Mouse (Mus musculus) c-Kit-positive CD71-positive TER-119-positive erythroid progenitor cells, embryonic 14.5 days (primary cell): ENCODE measurements at regions not wholly inside any gene's neighbourhood (a gene's known extent, or its start where the extent isn't known, plus 50 kb on each side); places are given as distances from the start of the nearest gene placed in this dataset.

Experiments used
- DNase-seq: peaks from one replicate; pipeline ENCODE4 v3.0.0-alpha.2; 2013; ENCODE audit warnings: low spot score

DNA sequence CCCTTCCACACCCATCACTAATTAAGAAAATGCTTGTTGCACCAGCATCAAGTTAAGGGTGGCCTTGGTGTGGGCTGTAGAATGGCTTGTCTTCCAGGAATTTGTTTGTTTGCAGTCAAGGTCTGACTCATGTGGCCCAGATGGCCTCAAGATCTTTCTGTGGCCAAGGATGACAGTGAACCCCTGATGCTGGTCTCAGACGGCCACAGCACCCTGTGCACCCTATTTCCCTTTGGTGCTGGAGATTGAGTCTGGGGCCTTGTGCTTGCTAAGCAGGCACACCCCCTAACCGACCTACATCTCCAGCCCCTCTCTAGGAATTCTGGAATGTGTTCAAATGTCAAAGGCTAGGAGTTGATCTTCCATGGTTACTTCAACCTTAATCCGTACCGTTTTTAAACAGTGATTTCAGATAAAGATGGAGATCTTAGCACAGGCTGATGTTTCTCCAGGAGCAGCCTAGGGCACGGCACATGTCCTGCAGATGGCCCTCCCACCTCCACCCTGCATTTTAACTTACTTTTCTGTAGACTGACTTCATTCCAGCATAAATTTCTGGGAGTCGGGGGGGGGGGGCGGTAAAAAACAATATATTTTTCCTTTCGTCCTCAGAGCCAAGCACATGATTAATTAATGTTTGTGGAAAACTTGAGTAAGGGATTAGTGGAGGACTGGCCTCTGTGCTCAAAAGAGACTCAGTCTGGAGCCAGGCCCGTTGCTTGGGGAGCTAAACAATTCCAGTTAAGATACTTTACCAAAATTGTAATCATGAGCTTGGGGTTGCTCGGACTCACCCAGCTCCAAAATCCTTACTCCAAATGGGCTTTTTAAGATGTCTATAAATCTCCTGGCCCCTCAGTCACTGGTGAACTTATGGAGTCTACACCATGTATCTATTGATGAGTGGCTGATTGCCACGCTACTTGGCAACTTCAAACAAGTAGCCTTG lies 95.0 kb upstream of the Supt20 start:
- DNase-seq: no peak

DNA sequence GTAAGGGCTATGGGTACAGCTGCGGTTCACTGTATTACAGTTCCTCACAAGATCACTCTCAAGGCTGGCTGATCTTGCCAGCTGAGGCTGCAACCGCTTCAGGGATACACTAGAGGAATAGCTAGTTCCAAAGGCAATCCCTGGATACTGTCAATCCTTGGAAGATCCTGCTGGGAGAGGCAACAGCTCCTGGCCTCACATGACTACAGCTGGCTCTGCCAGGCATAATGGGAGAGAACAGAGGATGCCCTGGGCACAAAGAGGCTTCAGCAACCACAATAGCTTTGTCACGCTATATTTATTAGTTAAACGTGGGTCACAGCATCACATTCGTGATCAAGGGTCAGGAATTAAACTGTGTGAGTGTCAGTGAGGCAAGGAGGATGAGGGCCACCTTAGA lies 94.3 kb upstream of the Supt20 start:
- DNase-seq: no peak

DNA sequence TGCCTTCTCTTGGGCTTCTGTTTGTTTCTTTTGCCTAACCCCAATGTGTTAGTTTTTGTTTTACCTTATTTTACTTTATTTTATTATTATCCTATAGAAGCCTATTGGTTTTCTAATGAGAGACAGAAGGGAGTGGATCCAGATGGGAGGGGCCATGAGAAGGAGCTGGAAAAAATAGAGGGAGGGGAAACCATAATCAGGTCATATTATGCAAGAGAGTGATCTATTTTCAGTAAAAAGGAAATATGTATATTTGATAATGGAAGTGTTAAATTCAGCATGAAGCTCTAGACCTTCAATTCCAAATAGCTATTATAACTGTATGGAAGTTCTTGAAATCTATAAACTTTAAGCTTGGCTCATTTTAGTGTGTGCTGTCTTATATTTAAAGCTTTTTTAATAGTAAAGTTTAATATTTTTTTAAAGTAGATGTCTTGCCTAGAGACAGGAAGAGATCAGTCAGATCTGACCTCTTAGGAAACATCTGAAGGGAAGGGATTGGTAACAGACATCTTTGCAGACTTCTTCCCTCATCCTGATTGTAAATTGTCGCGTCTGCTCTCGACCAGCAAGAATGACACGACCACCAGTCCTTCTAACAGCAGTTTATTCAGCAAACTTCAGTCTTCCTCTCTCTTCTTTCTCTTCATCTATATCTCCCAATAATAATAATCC lies 87.8 kb upstream of the Supt20 start:
- no peak for DNase-seq

DNA sequence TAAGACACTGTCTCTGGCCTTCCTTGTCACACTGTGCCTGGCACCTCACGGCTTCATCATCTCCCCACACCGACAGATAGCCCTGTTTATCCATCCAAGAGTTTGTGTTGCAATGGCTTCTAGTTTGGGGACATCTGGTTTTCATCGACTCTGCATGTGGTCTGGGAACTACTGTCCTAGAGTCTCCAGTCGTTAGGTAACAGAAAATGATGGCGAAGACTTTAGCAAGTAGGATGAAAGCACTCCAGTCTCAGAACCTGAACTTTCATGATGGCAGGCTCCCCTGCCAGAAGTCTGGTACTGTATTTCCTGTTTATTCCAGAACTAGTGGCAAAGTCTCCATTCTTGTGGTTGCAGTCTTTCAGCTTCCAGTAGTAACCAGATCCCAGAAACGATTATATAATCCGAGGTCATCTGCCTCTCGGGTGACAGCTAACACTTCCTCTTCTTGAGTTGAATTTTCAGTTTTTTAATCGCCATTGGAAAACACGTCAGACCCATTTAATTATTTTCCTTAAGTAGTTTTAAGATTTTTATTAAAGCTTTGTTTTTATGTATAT lies 81.1 kb upstream of the Supt20 start:
- no peak for DNase-seq

DNA sequence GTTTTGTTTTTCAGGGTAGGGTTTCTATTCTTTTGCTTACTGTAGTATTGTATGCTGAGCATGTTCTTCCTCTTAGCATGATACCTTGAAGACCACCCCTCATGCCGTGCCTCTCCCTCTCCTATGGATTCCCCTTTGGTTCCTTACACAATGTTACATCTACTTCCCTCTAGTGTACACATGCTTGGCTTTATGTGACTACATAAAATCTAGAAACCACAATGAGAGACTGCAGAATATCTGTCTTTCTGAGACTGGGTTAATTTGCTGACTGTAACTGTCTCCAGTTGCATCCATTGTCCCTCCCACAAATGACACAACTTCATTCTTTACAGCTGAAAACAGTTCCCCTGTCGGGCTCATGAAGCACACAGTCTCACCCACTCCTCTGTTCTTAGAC lies 78.8 kb upstream of the Supt20 start:
- no peak for DNase-seq

DNA sequence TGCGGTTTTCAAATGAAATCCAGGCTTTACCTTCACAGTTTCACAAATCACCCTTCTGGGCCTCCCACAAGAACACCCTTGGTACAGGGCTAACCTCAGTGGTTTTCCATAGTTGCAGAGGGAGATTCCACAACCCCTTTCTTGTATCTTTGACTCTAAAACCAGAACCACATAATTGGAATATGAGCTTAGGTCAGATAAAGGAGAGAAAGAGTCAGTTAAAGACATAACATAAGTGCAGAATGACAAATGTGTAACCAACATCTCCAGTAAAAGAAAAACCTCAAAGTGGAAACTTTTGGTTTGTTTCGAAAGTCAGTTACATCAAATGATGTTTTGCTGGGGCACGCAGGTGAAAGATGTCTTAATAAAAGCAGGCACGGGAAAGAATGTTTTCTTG lies 75.3 kb upstream of the Supt20 start:
- DNase-seq: no peak

DNA sequence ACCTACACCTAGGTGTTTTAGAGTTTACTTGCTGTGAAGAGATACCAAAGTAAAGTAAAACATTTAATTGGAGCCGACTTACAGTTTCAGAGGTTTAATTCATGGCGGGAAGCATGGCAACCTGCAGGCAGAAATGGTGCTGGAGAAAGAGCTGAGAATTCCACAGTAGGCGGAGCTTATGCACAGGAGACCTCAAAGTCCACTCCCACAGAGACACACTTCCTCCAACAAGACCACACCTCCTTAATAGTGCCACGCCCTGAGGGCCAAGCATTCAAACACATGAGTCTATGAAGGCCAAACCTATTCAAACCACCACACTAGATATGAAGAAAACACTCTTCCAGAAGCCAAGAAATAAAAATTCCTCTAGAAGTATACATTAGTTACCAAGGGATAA lies 74.3 kb upstream of the Supt20 start:
- no peak for DNase-seq

DNA sequence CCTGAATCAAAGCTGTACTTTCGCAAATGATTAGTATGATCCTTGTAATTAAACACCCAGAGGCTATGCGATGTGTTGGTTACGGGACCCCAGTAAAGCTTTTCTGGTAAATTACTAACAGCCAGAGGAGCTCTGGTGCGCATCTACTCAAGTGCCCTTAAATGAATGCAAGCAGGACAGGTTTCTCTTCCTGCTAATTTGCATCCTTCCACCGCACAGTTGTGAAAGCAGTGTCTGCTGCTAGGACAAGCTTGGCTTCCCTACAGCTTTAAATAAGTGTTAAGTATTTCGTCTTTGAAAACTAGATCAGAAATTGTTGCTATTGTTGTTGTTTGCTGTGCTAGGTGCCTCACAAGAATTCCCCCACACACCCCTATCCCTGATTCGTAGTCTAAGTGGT lies 62.4 kb upstream of the Supt20 start:
- DNase-seq: no peak

DNA sequence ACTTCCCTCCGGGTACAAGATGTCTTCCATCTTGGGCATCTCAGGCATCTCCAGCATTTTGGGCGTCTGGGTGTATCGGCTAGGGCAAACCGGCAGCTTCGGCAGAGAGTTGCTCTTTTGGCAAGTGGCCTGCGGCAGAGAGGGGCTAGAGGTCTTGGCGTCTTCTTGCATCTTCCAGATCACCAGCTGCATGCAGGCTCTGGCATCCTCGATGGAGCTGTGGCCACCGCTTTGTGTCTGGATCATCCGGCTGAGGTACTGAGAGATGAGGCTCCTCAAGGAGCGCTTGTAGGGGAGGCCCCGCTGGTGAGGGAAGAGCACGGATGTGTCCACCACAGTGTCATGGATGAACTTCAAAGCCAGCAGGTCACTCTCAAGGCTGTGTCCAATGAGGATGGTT lies 59.9 kb upstream of the Supt20 start:
- DNase-seq: no peak

DNA sequence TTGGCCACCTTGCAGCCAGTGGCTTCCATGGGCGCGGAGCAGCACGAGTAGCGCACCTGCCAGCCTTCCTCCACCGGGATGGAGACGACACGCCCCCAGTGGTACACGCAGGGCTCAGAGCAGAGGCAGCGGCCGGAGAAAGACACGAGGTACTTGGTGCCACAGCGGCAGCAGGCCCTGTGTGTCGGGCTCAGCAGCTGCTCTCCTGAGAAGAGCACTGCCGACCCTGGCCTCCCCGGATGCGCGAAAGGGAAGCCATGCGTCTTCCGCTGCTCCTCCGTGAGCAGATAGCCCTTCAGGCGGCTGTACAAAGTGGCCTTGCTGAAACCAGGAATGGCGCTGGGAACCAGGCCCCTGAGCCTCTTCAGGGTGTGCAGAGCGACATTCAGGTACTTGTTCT lies 59.2 kb upstream of the Supt20 start:
- no peak for DNase-seq

DNA sequence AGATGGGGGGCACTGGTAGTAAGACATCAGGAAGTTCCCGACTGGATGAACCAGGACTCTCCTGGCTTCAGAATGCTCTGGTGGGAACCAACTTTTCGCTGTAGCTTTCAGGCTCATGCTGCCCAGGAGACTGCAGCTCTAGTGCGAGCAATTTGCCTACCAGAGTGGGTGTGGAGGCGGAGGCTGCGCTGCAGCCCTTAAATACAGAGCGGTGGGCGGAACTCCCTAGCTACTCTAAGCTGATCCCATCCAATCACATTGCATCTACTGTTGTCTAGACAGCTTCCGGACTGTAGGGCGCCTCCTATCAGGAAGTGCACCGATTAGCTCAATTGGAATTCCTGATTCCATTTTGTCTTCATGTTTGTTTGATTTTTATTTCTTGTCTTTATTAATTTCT lies 58.2 kb upstream of the Supt20 start:
- no peak for DNase-seq
